Mouse (Mus musculus) olfactory bulb, adult 2 months (tissue): ENCODE data around the gene Fyb.

Source experiments
- CTCF ChIP-seq: fragments of 200-500 bp; IDR thresholded peaks from 2 replicates; pipeline ENCODE4 v1.5.1; 2012; ENCODE audit warnings: low read depth, mild to moderate bottlenecking, low read length, moderate library complexity; ENCODE audit not compliant: insufficient read depth
- POLR2A ChIP-seq: fragments of 200-500 bp; IDR thresholded peaks from 2 replicates; pipeline ENCODE4 v1.6.1; 2012; ENCODE audit warnings: mild to moderate bottlenecking, low read depth, low read length, moderate library complexity; ENCODE audit not compliant: insufficient read depth

DNA sequence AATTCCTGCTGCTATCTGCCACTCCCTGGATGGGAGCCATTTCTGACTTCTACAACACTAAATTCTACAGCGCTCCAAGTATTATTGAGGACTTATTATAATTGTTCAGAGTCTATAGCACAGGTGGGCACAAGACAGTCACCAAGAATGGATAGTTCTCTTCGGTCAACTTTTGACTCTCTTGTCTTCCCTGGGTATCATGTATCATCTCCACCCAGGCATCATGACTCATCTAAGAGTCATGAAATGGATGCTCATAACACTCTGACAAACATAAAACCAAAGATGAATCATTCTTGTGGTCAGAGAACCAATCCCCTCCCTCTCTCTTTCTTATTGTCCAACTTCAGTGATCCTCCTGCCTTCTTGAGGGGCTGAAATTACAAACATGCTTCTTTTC lies 30.3 kb upstream of the Fyb start:
- TF ChIP-seq POLR2A (no peak), CTCF (no peak)
